In the genomic region with DNA sequence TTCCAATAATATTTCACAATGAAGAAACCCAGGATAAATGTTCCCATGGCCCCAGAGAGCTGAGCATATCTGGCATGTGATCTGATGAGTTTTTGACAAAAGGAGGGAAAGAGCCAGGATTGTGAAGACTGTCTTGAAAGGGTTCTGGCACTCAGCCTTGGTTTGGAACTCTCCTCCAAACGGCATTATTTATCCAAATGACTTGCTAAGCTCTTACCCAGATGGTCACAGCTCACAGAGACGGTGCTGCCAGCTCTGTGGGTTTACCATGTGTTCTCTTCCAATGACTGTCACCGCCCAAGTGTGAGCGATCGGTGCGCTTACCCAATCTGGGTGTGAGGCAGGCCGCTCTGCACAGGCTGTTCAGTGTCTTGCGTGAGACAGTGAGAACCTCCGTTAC, we compare ENCODE assay signal across 9 mouse cellular contexts. TPM values are rescaled to one million over a fixed set of nuclear protein-coding genes. Genes with fewer than 3 reads are reported as not detected.
DNase-seq lines count a peak whose midpoint lies in the region; ATAC-seq lines count a peak whose summit lies in the region.
"Had no signal": no experiment of that assay in that cellular context is flagged by ENCODE, and none has a peak within 500 bp of the region (broad histone marks: within the 10 kb centered on the region; RNA-seq: fewer than 3 reads in every experiment).

No protein-coding gene starts in this region.

- H3K4me2 ChIP-seq in forebrain, embryonic 14.5 days (ENCODE audit: low read length), result no peak overlapping the region
- no peak overlapping the region for H3K4me2 ChIP-seq in forebrain, embryonic 11.5 days (ENCODE audit: low read depth, low read length, severe bottlenecking)
- H3K4me2 ChIP-seq in liver, embryonic 11.5 days, result no peak overlapping the region

- H3K4me1 ChIP-seq in forebrain, embryonic 14.5 days (ENCODE audit: control insufficient read depth, insufficient read depth, low read length), result peaks cover 15% of the 10 kb centered on the region
- H3K4me1 ChIP-seq in forebrain, embryonic 11.5 days (replicated peaks; ENCODE audit: control insufficient read depth, insufficient read depth, low read length), result no peaks in the 10 kb centered on the region
- H3K4me1 ChIP-seq in liver, embryonic 11.5 days (replicated peaks; ENCODE audit: control insufficient read depth, insufficient read depth, low read length), result no peaks in the 10 kb centered on the region

- H3K27me3 ChIP-seq in forebrain, embryonic 14.5 days (replicated peaks; ENCODE audit: control insufficient read depth, insufficient read depth, low read length), result no peaks in the 10 kb centered on the region
- H3K27me3 ChIP-seq in forebrain, embryonic 11.5 days (ENCODE audit: control insufficient read depth, insufficient read depth, low read length), result no peaks in the 10 kb centered on the region
- H3K27me3 ChIP-seq in liver, embryonic 11.5 days (replicated peaks; ENCODE audit: control insufficient read depth, insufficient read depth, low read length), result no peaks in the 10 kb centered on the region

- ATAC-seq in forebrain, embryonic 14.5 days, result peak; percentile 97
- ATAC-seq in forebrain, embryonic 11.5 days (replicated peaks; ENCODE audit: low FRiP score), result no peak
- no peak for ATAC-seq in liver, embryonic 11.5 days (replicated peaks; ENCODE audit: low FRiP score)
- no peak for ATAC-seq in CD4-positive, CD25-positive, alpha-beta regulatory T cell, adult 4 months

- peak; percentile 97 for DNase-seq in forebrain, embryonic 14.5 days (ENCODE audit: low spot score)
- no peak for DNase-seq in forebrain, embryonic 11.5 days (ENCODE audit: low spot score)
- DNase-seq in cerebellum, adult 9-11 months, result peak; percentile 92
- peak; percentile 87 to 89 for DNase-seq in layer of hippocampus, adult 8-10 months (ENCODE audit: low spot score in 2 of 2)
- peak; percentile 55 for DNase-seq in lung, postnatal 36 days
- DNase-seq in kidney, postnatal 4 days, result no peak
- no peak for DNase-seq in liver, embryonic 11.5 days (ENCODE audit: low spot score)

- WGBS in forebrain, embryonic 14.5 days, result 45% methylated on average over 9 of the region's 9 CpGs
- WGBS in forebrain, embryonic 11.5 days, result 90% methylated on average over 9 of the region's 9 CpGs
- WGBS in liver, embryonic 11.5 days, result 84% methylated on average over 9 of the region's 9 CpGs

- no peaks in the 10 kb centered on the region for H3K9me3 ChIP-seq in forebrain, embryonic 14.5 days (replicated peaks; ENCODE audit: control insufficient read depth, low read length)
- no peaks in the 10 kb centered on the region for H3K9me3 ChIP-seq in forebrain, embryonic 11.5 days (ENCODE audit: control insufficient read depth, low read length)
- H3K9me3 ChIP-seq in liver, embryonic 11.5 days (ENCODE audit: control insufficient read depth, low read length), result no peaks in the 10 kb centered on the region

- H3K9ac ChIP-seq in forebrain, embryonic 14.5 days (ENCODE audit: low read length), result no peak overlapping the region
- no peak overlapping the region for H3K9ac ChIP-seq in forebrain, embryonic 11.5 days (ENCODE audit: low read length)
- H3K9ac ChIP-seq in liver, embryonic 11.5 days (ENCODE audit: low read depth, low read length), result no peak overlapping the region

- no peaks in the 10 kb centered on the region for H3K36me3 ChIP-seq in forebrain, embryonic 14.5 days (ENCODE audit: control insufficient read depth, insufficient read depth, low read length)
- H3K36me3 ChIP-seq in forebrain, embryonic 11.5 days (ENCODE audit: control insufficient read depth, insufficient read depth, low read length), result no peaks in the 10 kb centered on the region
- no peaks in the 10 kb centered on the region for H3K36me3 ChIP-seq in liver, embryonic 11.5 days (ENCODE audit: control insufficient read depth, insufficient read depth, low read length)

- peak overlapping the region; percentile 92 for H3K27ac ChIP-seq in forebrain, embryonic 14.5 days (ENCODE audit: low read depth, low read length)
- H3K27ac ChIP-seq in forebrain, embryonic 11.5 days (ENCODE audit: low read depth, low read length), result no peak overlapping the region
- no peak overlapping the region for H3K27ac ChIP-seq in liver, embryonic 11.5 days (ENCODE audit: low read depth, low read length)
- H3K27ac ChIP-seq: kidney, postnatal 0 days had no signal

- H3K4me3 ChIP-seq in forebrain, embryonic 14.5 days (ENCODE audit: low read depth, low read length), result no peak overlapping the region
- H3K4me3 ChIP-seq in forebrain, embryonic 11.5 days (ENCODE audit: low read depth, low read length), result no peak overlapping the region
- no peak overlapping the region for H3K4me3 ChIP-seq in liver, embryonic 11.5 days (ENCODE audit: low read depth, low read length)

RNA-seq across cellular contexts. Expression of gene Tmem150c, which starts 50.7 kb away (rescaled TPM):
- 17.0 and 21.8 TPM in 2 replicates for polyA plus RNA-seq in forebrain, embryonic 14.5 days (2014; fragmentation: Nextera tagmentation; extraction: Ambion mirVana)
- 2.4 TPM in 2 replicates for polyA plus RNA-seq in forebrain, embryonic 11.5 days (2014; fragmentation: Nextera tagmentation; extraction: Ambion mirVana)
- 10 to 100 TPM; 61.3 to 73.4 (median 69.5) TPM for total RNA-seq in layer of hippocampus, adult 8-10 months (2022)
- polyA plus RNA-seq in liver, embryonic 11.5 days (2014; fragmentation: Nextera tagmentation; extraction: Ambion mirVana), result 1.2 and 2.3 TPM in 2 replicates
- not detected for polyA plus RNA-seq in CD4-positive, CD25-positive, alpha-beta regulatory T cell, adult 4 months (2017; shearing (Covaris generic))

Comparison
In these comparisons a context has a peak if more than half of its experiments do, and no peak if none do; other contexts are left out.
1. DNase-seq: peak in forebrain, embryonic 14.5 days (single experiment), cerebellum, adult 9-11 months (single experiment), layer of hippocampus, adult 8-10 months (2 of 2) and lung, postnatal 36 days (single experiment); none in forebrain, embryonic 11.5 days (single experiment), kidney, postnatal 4 days (0 of 2) and liver, embryonic 11.5 days (single experiment).